Mouse (Mus musculus) forebrain, postnatal 0 days (tissue): ENCODE results near the gene Stxbp1. TPM values are rescaled to one million over a fixed set of nuclear protein-coding genes. Genes with fewer than 3 reads are reported as not detected.

ENCODE experiments used
- ATAC-seq: fragments of 200-750 bp; cut with Nextera tagmentation; 2 replicates; pipeline ENCODE4 v1.8.0; 2017; ENCODE audit warnings: mild to moderate bottlenecking, moderate library complexity
- DNase-seq: peaks from one replicate; pipeline ENCODE4 v3.0.0-alpha.2; 2015
- H3K27ac ChIP-seq: fragments of 300-500 bp; sonication (generic); 2 replicates; pipeline ENCODE4 v1.5.1; 2014; ENCODE audit warnings: low read depth, mild to moderate bottlenecking, antibody characterized with exemption, low read length, moderate library complexity, mixed read lengths
- H3K27me3 ChIP-seq: fragments of 300-500 bp; sonication (generic); 2 replicates; pipeline ENCODE4 v1.6.1; 2014; ENCODE audit warnings: mild to moderate bottlenecking, low read length, mixed read lengths; ENCODE audit not compliant: insufficient read depth
- H3K36me3 ChIP-seq: fragments of 300-500 bp; sonication (generic); 2 replicates; pipeline ENCODE4 v1.6.1; 2014; ENCODE audit warnings: mild to moderate bottlenecking, moderate library complexity; ENCODE audit not compliant: insufficient read depth
- H3K4me1 ChIP-seq: fragments of 300-500 bp; sonication (generic); 2 replicates; pipeline ENCODE4 v1.6.1; 2014; ENCODE audit warnings: antibody characterized with exemption; ENCODE audit not compliant: insufficient read depth
- H3K4me2 ChIP-seq: fragments of 300-500 bp; sonication (generic); 2 replicates; pipeline ENCODE4 v1.6.1; 2014; ENCODE audit warnings: low read depth, mild to moderate bottlenecking, moderate library complexity
- H3K4me3 ChIP-seq: fragments of 300-500 bp; sonication (generic); 2 replicates; pipeline ENCODE4 v1.5.1; 2014; ENCODE audit warnings: low read depth, low read length, mixed read lengths
- H3K9ac ChIP-seq: fragments of 300-500 bp; sonication (generic); 2 replicates; pipeline ENCODE4 v1.6.1; 2014; ENCODE audit warnings: mild to moderate bottlenecking
- H3K9me3 ChIP-seq: fragments of 300-500 bp; sonication (generic); 2 replicates; pipeline ENCODE4 v1.6.1; 2016; ENCODE audit warnings: low read length
- CTCF ChIP-seq: sonication (generic); IDR thresholded peaks from 2 replicates; pipeline ENCODE4 v1.5.1; 2016; ENCODE audit warnings: antibody characterized with exemption, control low read depth, low read depth
- WGBS: fragments of 180-500 bp; shearing (Covaris S2); extraction: QIAGEN DNeasy Blood & Tissue Kit; methylation state at CpG from one replicate; pipeline ENCODE4 v1.1.7; 2014; 5-methylcytosine and 5-hydroxymethylcytosine counted together
- polyA plus RNA-seq: library from polyadenylated mRNA; unstranded; fragments of >200 nt; fragmentation: Nextera tagmentation; extraction: Ambion mirVana; gene quantifications from 2 replicates; pipeline ENCODE4 v1.2.1, GENCODE M21; 2015
- total RNA-seq: library from RNA; depleted of rRNA; stranded (reverse); fragments of >200 nt; gene quantifications from 2 replicates; pipeline ENCODE4 v1.2.3, GENCODE M21; 2014

Gene Stxbp1
- total and polyA plus RNA-seq, 2 experiments from 2014 or later = 135 to 350 TPM

DNA sequence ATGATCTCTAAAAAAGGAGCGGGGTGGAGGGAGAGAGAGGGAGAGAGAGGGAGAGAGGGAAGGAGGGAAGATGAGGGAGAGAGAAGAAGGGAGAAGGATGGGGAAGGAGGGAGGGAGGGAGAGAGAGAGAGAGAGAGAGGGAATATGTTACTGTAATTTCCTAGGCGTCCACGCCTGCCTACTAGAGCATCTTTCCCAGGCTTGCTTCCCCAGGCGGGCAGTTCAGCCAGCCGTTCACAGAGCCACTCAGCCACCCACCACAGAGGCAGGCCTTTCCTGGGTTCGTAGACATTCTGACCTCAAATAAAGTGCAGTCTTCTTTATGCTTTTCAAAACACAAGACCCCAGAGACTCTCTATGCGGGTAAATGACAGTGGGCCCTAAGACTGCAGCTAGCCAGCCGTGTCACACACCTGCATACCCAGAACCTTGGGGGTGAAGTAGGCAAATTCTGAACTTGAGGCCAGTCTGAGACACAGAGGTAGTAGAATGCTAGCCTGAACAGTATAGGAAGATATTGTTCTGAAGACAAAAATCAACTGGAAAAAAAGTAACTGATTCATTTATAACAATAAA is 23.4 kb downstream of the Stxbp1 start:
- DNase-seq = no peak
- 69% methylated on average over 8 of the region's 8 CpGs for WGBS
- H3K27me3 ChIP-seq = no peaks in the 10 kb centered on the region
- TF ChIP-seq CTCF = no peak
- no peaks in the 10 kb centered on the region for H3K9me3 ChIP-seq
- peaks cover 24% of the 10 kb centered on the region for H3K36me3 ChIP-seq
- H3K27ac ChIP-seq = no peak overlapping the region
- H3K4me3 ChIP-seq = no peak overlapping the region
- H3K4me2 ChIP-seq = no peak overlapping the region
- ATAC-seq = no peak
- no peaks in the 10 kb centered on the region for H3K4me1 ChIP-seq
- no peak overlapping the region for H3K9ac ChIP-seq

DNA sequence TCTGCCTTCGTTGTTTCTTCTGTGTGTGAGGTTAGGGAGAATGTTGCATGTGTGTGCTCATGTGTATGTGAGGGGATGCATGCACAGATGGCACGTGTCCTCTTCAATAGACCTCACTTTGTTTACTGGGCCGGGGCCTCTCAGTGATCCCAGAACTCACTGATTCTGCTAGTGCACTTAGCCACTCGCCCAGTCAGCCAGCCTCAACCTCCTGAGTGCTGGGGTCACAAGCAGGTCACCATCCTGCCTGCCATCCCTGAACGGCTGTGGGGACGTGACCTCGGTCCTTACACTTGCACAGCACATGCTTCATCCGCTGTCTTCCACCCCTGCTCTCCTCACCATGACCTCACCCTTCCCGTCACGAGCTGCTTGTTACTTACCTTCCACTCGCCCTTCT is 23.9 kb downstream of the Stxbp1 start:
- no peak overlapping the region for H3K9ac ChIP-seq
- no peak overlapping the region for H3K4me3 ChIP-seq
- TF ChIP-seq CTCF = no peak
- H3K9me3 ChIP-seq = no peaks in the 10 kb centered on the region
- no peaks in the 10 kb centered on the region for H3K4me1 ChIP-seq
- peaks cover 28% of the 10 kb centered on the region for H3K36me3 ChIP-seq
- 70% methylated on average over 11 of the region's 11 CpGs for WGBS
- no peaks in the 10 kb centered on the region for H3K27me3 ChIP-seq
- DNase-seq (no peak), ATAC-seq (no peak)
- no peak overlapping the region for H3K4me2 ChIP-seq
- H3K27ac ChIP-seq = no peak overlapping the region

DNA sequence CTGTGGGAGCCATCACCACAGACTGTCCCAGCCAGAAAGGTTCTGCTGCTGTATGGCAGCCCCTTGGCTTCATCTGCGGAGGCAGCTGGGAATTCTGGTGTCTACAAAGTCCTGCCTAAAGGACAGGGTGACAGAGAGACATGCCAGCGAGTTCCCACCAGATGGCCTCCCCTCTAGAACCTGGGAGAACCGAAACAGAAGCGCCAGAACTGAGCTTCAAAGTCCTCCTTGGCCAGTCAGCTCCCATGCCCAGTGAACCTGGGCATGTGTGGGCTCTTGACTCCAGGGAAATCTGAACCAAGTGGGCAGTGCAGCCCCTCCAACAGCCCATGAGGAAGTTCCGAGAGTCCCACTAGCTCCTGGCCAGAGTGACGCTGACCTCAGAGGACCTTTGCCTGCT is 24.4 kb downstream of the Stxbp1 start:
- no peak for TF ChIP-seq CTCF
- Histone ChIP-seq H3K27ac (no peak overlapping the region), H3K4me1 (no peaks in the 10 kb centered on the region), H3K4me2 (no peak overlapping the region), H3K9me3 (no peaks in the 10 kb centered on the region), H3K27me3 (no peaks in the 10 kb centered on the region), H3K36me3 (peaks cover 31% of the 10 kb centered on the region), H3K9ac (no peak overlapping the region), H3K4me3 (no peak overlapping the region)
- WGBS = 78% methylated on average over 6 of the region's 6 CpGs
- DNase-seq (no peak), ATAC-seq (no peak)

DNA sequence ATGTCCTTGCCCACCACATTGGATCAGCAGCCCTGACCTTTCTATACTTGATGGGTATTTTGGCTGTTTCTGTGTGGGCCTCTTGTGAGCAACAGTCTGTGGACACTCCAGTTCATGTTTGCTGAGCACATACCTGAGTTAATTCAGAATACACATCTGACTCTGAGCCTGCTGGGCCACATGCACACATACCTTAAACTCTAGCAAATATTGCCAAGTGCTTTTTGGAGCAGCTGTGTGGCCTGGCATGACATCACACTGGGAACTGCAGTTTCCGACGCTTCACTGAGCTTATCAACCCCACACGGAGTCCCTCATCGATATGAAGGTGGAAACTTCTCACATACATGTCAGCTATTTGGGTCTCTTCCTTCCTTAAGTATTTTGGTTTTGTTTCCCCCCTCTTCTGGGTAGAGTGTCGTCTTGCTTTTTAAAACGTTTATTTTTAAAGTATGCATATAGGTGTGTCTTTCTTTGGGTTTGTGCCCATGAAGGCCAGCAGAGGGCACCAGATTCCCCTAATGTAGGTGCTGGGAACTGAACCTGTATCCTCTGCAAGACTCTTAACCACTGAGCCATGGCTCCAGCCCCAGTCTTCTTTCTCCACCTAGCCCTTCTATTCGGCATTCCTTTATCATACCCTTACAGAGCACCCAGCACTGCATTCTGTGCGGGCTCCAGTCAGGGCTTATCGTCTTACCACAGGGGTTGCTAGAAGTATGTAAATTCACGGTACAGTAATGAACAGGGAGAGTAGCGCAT is 25.8 kb downstream of the Stxbp1 start:
- H3K9ac ChIP-seq = no peak overlapping the region
- TF ChIP-seq CTCF = peak; percentile 67
- ATAC-seq (no peak), DNase-seq (peak; percentile 45)
- H3K4me3 ChIP-seq = no peak overlapping the region
- no peak overlapping the region for H3K27ac ChIP-seq
- no peak overlapping the region for H3K4me2 ChIP-seq
- H3K4me1 ChIP-seq = no peaks in the 10 kb centered on the region
- H3K27me3 ChIP-seq = no peaks in the 10 kb centered on the region
- 69% methylated on average over 11 of the region's 11 CpGs for WGBS
- H3K36me3 ChIP-seq = peaks cover 37% of the 10 kb centered on the region
- H3K9me3 ChIP-seq = no peaks in the 10 kb centered on the region

DNA sequence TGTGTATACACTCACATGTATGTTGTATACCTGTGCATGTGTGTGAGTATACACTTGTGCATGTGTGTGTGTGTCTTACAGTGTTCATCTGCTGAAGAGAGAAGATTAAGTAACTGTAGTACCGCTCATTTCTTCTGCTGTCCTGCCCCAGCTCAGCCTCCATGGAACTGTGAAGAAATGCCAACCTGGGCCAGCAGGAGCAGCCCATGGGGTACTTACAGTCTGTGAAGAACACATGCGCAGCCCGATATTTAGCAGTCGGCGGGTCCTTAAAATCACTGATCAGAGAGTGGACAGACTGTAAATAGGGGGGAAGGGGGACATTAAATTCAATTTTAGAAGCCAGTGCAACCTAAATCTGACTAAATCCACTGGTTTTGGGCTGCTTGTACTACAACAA is 28.8 kb downstream of the Stxbp1 start:
- Histone ChIP-seq H3K9ac (no peak overlapping the region), H3K27ac (0 out of 2 replicates have a peak overlapping the region, but pooled peaks have one; percentile 75), H3K27me3 (no peaks in the 10 kb centered on the region), H3K4me1 (no peaks in the 10 kb centered on the region), H3K4me3 (no peak overlapping the region), H3K4me2 (no peak overlapping the region), H3K36me3 (peaks cover 49% of the 10 kb centered on the region), H3K9me3 (no peaks in the 10 kb centered on the region)
- no peak for ATAC-seq
- DNase-seq = no peak
- WGBS = 96% methylated on average over 5 of the region's 5 CpGs
- no peak for TF ChIP-seq CTCF

DNA sequence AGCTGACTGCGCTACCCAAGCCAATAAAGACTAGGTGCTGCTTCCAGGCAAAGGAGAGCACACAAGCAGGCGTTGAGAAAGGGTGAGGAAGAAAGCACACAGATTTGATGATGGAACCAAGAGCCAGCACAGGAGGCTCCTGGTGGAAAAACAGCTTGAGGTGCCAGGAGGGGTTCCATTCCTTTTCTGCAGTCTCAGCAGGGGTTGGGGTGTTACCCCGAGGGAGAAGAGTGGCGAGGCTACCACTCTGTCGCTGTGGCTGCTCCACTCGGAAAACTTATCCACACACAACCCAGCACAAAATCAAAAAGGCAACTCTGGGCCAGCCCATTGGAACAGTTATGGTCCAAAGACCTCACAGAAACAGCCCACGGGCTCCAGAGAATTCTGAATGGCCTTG is 29.5 kb downstream of the Stxbp1 start:
- ATAC-seq (no peak), DNase-seq (peak; percentile 11)
- no peaks in the 10 kb centered on the region for H3K27me3 ChIP-seq
- 46% methylated on average over 7 of the region's 7 CpGs for WGBS
- H3K27ac ChIP-seq = peak overlapping the region; percentile 75
- H3K4me1 ChIP-seq = no peaks in the 10 kb centered on the region
- no peak overlapping the region for H3K4me3 ChIP-seq
- H3K36me3 ChIP-seq = peaks cover 51% of the 10 kb centered on the region
- H3K9me3 ChIP-seq = no peaks in the 10 kb centered on the region
- no peak overlapping the region for H3K9ac ChIP-seq
- H3K4me2 ChIP-seq = no peak overlapping the region
- no peak for TF ChIP-seq CTCF

DNA sequence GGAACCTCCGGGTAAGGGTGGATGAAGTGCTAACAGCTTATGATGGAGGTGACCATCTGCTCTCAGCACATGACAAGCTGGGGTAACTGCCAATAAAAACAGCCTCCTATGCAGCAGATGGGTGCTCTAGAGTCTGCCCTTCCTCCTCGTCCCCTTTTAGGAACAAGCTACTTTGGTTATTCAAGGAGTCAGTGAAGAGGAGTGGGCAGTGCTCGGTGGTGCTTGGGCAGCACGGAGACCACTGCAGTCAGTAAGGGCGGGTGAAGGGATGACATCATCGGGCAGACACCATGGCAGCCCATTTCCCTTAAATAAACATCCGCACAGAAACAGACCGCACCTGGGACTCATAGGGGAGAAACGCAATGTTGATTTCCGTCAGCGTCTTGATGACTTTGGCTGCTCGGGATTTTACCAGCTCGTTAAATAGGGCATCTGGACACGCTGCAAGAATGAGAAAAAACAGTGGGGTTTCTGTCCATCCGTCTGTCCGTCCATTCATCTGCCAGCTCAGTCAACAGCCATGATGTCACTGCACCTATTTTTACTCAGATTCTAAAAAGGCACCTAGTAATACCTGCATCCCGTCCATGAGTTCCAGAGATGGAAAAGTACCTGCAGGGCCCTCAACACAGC is 30.0 kb downstream of the Stxbp1 start:
- Histone ChIP-seq H3K4me2 (no peak overlapping the region), H3K4me3 (no peak overlapping the region), H3K27ac (peak overlapping the region; percentile 75), H3K9me3 (no peaks in the 10 kb centered on the region), H3K4me1 (no peaks in the 10 kb centered on the region), H3K9ac (no peak overlapping the region), H3K36me3 (peaks cover 56% of the 10 kb centered on the region), H3K27me3 (no peaks in the 10 kb centered on the region)
- WGBS = 51% methylated on average over 17 of the region's 17 CpGs
- DNase-seq (peak; percentile 79), ATAC-seq (peak; percentile 86)
- no peak for TF ChIP-seq CTCF
